Mouse (Mus musculus) lung, postnatal 0 days (tissue): ENCODE data around the gene Cdkal1.

Experiments
- CTCF ChIP-seq: IDR thresholded peaks from 2 replicates; pipeline ENCODE4 v1.5.1; 2016; ENCODE audit warnings: antibody characterized with exemption, mild to moderate bottlenecking
- EP300 ChIP-seq: IDR thresholded peaks from 2 replicates; pipeline ENCODE4 v1.6.1; 2016; ENCODE audit warnings: antibody characterized with exemption, mild to moderate bottlenecking, control low read depth

- TF ChIP-seq CTCF, result no peak
- no peak for TF ChIP-seq EP300
Measured at GRCm38 (mm10) chr13:29792112-29792511, 63.4 kb downstream of the Cdkal1 start.
